Mouse (Mus musculus) splenic B cell, adult 2 months (primary cell): Measurements from ENCODE around the gene Gga1.

Experiments
- DNase-seq: peaks from one replicate; pipeline ENCODE4 v3.0.0-alpha.2; 2011; ENCODE audit warnings: low read depth, low spot score
- H3K27me3 ChIP-seq: 2 replicates; pipeline ENCODE4 v1.6.1; 2012; ENCODE audit warnings: mild to moderate bottlenecking, low read length, moderate library complexity, mixed read lengths; ENCODE audit not compliant: control insufficient read depth, poor library complexity, insufficient read depth, severe bottlenecking
- H3K36me3 ChIP-seq: 2 replicates; pipeline ENCODE4 v1.6.1; 2012; ENCODE audit warnings: mild to moderate bottlenecking, low read length, moderate library complexity, mixed read lengths; ENCODE audit not compliant: control insufficient read depth, poor library complexity, insufficient read depth, severe bottlenecking

Gene Gga1

DNA sequence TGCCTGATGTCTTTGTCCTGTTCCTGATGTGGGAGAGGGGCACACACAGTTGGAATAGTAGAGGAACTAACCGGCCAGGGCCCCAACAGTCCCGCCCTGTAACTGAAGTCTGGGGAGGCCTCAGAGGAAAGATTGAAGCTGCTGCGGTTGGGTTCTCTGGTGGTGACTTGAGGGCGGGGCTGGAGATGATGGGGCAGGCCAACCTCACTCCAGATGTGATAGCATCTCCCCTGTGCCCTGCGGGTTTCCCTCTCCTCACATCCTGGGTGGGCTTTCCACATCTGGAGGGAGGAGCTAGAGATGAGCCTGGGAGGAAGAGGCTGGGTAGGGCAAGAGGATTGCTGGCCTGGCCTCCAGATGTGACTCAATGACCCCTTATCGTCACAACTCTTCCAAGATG lies 46.6 kb downstream of the Gga1 start:
- H3K27me3 ChIP-seq = no peaks in the 10 kb centered on the region
- 0 out of 2 replicates have a peak, but pooled peaks cover 2% of the 10 kb centered on the region for H3K36me3 ChIP-seq
- peak; percentile 40 for DNase-seq

DNA sequence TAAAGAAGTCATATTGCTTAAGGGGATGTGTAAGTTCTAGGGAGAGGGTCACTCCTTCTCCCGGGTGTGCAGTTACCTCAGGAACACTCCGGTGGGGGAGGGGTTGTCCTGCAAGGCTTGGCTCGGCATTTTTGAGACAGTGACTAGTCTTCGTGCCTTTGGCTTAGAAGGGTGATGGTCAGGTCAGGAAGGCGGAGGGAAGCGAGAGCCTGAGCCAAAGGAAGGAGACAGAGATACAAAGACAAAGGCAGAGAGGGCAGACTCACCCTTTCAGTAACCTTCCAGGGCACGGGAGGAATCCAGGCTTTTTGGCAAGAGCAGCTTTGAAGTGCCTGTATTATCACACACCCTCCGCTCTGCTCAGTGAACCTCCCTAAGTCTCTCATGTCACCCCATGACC lies 48.1 kb downstream of the Gga1 start:
- H3K36me3 ChIP-seq = 0 out of 2 replicates have a peak, but pooled peaks cover 2% of the 10 kb centered on the region
- no peak for DNase-seq
- H3K27me3 ChIP-seq = no peaks in the 10 kb centered on the region

DNA sequence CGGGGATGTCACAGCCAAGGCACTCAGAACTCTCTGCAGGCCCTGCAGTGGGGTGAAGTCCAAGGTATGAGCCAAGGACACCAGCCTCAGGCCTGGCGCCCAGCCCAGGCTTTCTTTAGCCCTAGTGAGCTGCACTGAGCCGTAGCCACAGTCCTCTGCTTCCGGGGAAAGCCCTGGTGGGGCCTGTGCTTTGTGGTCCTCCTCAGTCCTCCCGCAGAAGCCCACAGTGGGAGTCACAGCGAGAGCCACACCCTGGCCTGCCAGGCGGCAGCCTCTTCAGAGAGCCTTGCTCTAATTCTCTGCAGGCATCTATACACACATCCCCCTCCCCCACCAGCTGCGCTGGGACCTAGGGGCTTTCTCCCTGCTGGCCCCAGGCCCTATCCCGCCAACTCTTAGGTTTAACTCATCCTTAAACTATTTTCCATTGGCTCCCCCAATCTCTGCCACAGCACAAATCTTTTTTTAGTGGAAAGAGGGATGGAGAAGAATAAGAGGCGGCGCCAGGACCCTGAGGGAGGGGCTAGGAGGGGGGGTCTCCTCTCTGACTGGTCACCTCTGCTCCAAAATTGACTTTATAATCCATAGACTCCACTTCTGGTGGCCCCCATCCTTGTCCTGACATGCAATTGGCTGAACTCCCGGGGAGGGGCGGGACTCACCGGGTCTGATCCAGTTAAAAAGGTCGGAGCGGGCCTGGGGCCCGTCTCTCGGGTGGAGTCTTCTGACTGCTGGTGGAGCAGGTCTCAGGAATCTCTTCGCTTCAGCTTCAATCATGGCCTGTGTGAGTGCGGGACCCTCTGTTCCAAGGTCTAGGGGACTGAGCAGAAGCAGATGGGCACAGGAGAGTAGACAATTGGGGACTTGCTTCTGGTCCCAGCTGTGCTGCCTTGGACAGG lies 49.3 kb downstream of the Gga1 start, which contains the start of gene Lgals1:
TSS of gene Lgals1 (plus strand) at position 705 of the 899 bp plus-strand sequence.
- H3K27me3 ChIP-seq = no peaks in the 10 kb centered on the region
- H3K36me3 ChIP-seq = 0 out of 2 replicates have a peak, but pooled peaks cover 2% of the 10 kb centered on the region
- peak; percentile 48 for DNase-seq

DNA sequence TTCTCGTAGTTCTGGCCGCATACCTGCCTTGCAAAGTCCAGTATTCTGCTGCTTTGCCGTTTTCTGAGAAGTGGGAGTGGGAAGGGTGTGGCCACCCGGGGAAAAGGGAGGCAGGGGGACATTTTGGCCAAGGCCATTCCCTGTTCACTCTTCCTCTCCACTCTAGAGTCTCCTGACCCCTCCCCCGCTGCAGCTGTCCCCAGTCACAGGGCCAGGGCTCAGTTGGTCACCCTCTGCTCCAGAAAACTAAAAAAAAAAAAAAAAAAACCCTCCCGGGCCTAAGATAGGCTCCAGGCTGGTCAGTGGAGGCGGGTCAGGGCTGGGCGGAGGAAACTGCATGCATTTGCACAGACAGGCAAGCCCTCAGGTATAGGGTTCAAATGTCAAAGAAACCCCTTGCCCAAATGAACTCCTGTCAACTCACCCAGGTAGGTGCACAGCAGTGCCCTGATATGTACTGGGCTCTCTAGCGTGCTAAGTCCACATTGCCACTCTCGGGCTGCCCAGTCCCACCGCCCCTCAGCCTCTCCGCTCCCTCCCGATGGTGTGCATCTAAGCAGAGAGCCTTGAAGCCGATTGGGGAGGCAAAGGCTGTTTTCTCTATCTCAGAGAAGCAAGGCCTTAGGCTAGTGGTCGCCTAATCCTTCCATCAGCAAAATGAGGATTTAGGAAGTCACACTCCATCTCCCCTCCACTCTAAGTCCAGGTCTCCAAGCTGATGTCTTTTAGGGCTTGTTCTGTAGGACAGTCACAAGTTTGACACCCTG lies 50.2 kb downstream of the Gga1 start:
- Histone ChIP-seq H3K36me3 (no peaks in the 10 kb centered on the region), H3K27me3 (no peaks in the 10 kb centered on the region)
- peak; percentile 15 for DNase-seq

DNA sequence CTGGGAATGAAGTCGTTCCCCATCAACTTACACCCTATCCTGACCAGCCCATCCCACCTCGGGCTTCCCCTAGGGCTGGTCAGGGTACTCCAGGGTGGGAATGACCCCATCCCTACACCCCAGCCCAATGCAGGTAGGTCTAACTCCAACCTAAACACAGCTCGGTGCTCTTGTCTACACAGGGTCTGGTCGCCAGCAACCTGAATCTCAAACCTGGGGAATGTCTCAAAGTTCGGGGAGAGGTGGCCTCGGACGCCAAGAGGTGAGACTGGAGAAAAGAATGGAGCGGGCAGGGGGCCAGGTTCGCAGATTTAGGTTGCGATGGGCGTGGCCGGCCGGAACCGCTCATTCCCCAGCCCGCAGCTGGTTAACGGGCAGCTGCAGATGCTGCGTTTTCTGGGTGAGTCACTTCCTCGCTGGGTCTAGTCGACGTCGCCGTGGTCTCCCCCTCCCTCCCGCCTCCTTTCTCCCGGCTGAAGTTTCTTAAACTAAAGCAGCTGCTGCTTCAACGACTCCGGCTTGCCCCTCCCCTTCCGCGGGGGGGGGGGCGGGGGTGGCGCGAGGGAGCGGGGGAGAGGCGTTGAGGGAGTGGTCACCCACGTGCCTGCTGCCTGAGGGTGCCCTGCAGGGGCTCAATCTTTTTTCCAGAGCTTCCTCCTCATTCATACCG lies 50.9 kb downstream of the Gga1 start:
- DNase-seq = peak; percentile 90
- H3K36me3 ChIP-seq = no peaks in the 10 kb centered on the region
- no peaks in the 10 kb centered on the region for H3K27me3 ChIP-seq

DNA sequence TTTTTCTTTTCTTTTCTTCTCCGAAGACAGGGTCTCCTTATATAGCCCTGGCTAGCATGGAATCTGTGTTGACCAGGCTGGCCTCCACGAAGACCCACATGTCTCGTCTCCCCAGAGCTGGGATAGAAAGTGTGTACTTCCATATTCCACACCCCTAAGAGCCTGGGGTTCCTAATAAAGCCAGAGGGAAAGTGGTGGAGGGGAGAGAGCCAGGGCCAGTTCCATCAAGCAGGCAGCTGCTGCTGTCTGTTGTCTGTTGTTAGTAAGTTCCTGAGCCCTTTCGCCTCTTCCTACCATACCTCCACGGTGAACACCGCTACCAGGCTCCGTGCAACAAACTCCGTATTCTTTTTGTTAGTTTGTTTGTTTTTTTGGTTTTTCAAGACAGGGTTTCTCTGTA lies 51.5 kb downstream of the Gga1 start:
- no peak for DNase-seq
- Histone ChIP-seq H3K36me3 (no peaks in the 10 kb centered on the region), H3K27me3 (no peaks in the 10 kb centered on the region)

DNA sequence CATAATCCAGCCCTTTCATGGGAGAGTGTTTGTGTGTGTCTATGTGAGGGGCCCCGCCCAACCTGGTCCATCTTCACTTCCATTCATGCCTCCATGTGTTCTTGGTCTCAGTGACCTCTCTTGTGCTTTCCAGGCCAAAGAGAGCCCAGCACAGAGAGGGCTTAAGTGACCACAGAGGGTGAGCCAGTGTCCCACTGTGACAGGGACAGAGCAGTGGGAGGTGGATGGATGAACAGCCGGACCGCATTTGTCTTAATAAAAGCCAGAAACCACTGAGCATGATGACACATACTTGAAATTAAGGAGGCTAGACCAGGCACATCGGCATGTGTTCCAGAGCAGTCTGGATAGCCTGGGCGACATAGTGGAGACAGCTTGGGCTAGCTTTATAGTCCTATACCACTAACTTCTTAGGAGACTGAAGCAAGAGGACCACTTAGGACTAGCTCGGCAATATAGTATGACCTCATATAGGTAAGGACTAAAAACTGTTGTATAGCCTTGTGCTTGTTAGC lies 53.3 kb downstream of the Gga1 start:
- Histone ChIP-seq H3K36me3 (no peaks in the 10 kb centered on the region), H3K27me3 (no peaks in the 10 kb centered on the region)
- DNase-seq = no peak

DNA sequence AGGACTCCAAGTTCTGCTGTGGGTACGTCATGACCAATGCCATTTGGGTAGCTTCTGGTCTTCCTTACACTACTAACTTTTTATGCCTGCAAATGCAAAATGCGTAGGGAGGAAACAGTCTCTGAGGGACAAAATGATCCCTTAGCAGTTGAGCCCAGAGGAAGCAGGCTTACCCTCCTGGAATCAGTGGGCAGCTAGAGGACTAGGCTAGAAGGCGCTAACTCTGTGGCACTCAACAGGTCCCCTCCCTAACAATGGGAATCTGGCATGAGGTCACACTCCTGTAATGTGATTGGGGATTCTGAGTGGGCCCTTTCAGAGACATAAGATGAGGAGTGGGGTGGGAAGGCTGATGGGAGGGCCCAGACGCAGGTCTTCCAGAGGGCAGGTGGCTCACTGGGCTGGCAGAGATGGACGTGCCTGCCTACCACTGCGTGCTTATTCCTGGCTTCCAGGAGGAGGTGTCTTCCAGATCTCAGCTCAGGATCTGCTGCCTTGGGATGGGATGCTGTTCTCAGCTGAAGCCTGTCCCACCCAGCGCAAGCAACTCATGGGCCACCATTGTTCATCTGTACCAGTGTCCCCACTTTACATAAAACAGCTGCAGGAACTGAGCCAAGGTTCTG lies 53.9 kb downstream of the Gga1 start:
- H3K27me3 ChIP-seq = no peaks in the 10 kb centered on the region
- no peaks in the 10 kb centered on the region for H3K36me3 ChIP-seq
- DNase-seq = no peak

DNA sequence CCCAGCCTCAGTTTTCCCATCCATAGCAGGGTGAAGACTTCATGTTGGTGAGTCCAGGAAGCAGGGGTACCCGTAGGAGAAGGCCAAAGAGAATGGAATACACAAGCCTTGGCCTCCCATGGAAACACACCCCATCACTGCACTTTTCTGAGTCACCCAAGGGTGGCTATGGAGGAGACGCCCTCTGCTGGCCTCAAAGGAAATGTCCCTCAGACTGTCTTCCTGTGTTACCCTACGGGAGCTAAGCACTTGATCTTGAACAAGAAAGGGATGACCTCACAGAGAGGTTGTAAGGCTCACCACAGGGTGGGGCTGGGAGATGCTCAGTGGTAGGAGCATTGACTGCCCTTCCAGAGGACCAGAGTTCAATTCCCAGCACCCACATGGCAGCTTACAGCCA lies 54.6 kb downstream of the Gga1 start:
- Histone ChIP-seq H3K36me3 (no peaks in the 10 kb centered on the region; the same call in 1 of the 2 replicates), H3K27me3 (no peaks in the 10 kb centered on the region)
- DNase-seq = peak; percentile 89

DNA sequence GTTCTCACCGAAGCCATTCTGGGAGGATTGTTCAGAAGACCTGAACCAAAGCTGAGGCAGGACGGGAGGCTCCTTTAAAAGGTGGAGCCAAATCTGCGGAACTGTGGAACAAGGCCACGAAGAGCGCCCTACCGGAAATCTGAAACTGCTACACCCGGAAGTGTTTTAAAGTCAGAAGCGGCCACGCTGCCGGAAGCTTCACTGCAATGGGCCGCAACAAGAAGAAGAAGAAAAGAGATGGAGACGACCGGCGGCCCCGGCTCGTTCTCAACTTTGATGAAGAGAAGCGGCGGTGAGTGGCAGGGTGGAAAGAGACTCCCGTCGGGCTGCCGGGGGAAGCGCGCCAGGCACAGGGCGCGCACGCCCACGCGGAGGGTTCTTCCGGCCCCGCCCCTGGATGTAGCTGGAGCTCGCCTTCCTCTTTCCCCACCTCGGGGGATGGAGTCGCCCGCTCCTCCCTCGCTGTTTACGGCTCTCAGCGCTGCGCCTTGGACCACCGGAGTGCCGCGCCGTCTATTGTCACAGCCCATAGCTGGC lies 57.9 kb downstream of the Gga1 start, which contains the start of gene Nol12:
TSS of gene Nol12 (plus strand) at position 150 of the 537 bp plus-strand sequence.
- no peaks in the 10 kb centered on the region for H3K27me3 ChIP-seq
- H3K36me3 ChIP-seq = peaks cover 5% of the 10 kb centered on the region
- peak; percentile 93 for DNase-seq

DNA sequence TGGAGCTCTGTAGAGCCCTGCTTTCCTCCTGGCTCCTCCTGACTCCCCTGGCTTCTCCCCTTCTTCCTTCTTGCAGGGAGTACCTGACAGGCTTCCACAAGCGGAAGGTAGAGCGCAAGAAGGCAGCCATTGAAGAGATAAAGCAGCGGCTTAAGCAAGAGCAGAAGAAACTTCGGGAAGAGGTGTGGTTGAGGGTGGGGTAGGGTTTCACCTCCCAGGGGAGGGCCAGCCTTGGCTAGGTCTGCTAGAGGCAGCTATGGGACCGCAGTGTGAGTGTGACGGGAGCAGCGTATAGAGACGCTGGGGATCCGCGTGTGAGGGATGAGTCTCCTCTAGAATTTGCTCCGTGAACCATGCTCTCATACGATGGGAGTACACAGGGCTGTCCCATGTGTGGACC lies 59.4 kb downstream of the Gga1 start:
- no peak for DNase-seq
- H3K27me3 ChIP-seq = no peaks in the 10 kb centered on the region
- peaks cover 5% of the 10 kb centered on the region for H3K36me3 ChIP-seq

DNA sequence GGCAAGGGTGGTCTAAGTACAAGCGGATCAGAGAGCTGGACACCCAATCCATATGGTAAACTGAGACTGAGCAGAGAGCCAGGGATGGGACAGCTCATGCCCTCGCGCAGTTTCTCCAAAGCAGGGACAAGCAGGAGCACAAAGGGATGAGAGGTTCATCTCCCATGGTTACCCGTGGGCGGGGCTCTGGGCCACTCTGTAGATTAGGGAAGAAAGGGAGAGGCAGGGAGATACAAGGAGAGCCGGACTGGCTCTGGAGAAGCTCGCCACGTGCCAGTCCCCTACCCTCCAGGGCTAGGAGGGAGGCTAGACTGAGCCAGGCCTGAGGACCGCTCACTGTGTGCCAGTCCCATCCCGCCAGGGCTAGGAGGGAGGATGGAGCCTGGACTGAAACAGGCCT lies 60.3 kb downstream of the Gga1 start:
- Histone ChIP-seq H3K27me3 (no peaks in the 10 kb centered on the region), H3K36me3 (peaks cover 5% of the 10 kb centered on the region)
- no peak for DNase-seq

DNA sequence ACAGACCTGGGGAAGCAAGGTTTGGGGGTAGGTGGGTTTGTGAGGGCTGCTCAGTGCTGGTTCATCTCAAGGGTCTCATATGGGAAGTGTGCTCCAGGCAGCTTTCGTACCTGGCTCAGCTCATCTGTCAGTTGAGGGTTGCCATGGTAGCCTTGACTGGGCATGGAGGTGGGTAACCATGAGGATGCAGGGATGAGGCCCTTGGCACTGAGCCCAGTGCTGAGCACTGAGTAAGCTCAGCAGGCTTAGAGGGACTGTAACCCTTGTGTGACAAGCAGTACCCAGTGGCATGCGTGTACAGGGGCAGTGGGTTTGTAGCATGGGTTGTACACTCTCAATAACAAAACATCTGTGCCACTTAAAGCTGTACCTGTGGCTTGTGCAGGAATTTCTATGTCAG lies 61.0 kb downstream of the Gga1 start:
- no peak for DNase-seq
- Histone ChIP-seq H3K36me3 (peaks cover 5% of the 10 kb centered on the region), H3K27me3 (no peaks in the 10 kb centered on the region)

DNA sequence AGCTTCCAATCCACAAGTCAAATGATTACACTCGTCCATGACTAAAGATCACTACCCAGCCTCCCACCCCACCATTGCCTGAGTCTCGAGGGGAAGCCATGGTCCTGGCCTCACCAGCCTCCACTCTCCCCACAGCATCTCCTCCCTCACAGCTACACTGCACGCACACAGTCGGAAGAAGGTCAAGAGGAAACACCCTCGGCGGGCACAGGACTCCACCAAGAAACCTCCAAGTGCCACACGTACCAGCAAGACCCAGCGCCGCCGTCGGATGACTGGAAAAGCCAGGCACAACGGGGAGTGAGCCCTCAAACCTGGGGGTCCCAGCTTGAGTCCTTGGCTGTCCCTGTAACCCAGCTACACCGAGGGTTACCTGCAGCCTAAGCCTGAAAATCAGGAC lies 63.3 kb downstream of the Gga1 start:
- Histone ChIP-seq H3K27me3 (no peaks in the 10 kb centered on the region), H3K36me3 (peaks cover 5% of the 10 kb centered on the region)
- DNase-seq = no peak
